Mouse (Mus musculus): ENCODE measurements around the gene Twsg1.
A peak's percentile ranks its signal among the peaks of the same experiment; 100 is the strongest.
"Not testable (repeated sequence)": the region's sequence is repeated elsewhere in the genome, so short reads cannot be mapped to it uniquely, and the experiment has no call there.

Twsg1 gene

GRCm38 (mm10) chr17:65950622-65951404 lies at the start of gene Twsg1:
Gene Twsg1, minus strand, starts transcription at chr17:65951226.
- DNase-seq (ENCODE audit: low spot score) = peak; percentile 97

DNA sequence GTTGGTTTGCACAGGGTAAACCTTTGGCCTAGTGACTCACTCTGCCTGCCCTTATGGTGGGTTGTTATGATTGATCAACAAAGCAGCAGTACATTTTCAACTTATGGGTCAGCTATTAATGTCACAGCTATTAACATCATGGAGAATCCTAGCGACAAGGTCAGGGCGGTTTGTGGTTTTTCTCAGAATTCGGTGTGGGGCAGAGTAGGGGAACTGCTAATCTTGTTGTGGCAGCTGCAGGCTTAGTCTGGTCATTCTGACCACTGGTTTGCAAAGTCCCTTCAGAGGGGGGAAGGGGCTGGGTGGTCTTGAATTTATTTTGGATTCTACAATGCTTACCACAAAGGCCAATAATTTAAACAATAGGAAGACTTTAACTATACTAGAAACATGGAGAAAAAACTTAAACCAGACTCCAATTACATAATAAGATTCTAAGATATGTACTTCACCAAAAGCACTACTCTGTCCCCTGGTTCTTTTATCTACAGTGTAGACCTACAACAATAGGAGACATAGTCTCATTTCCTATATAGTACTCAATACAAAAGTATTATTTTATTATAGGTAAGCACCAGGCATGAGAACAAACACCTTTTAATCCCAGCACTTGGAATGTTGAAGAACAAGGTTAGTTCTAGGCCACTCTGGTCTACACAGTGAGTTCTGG lies 37.3 kb upstream of the Twsg1 start:
- DNase-seq (ENCODE audit: low spot score) = no peak

DNA sequence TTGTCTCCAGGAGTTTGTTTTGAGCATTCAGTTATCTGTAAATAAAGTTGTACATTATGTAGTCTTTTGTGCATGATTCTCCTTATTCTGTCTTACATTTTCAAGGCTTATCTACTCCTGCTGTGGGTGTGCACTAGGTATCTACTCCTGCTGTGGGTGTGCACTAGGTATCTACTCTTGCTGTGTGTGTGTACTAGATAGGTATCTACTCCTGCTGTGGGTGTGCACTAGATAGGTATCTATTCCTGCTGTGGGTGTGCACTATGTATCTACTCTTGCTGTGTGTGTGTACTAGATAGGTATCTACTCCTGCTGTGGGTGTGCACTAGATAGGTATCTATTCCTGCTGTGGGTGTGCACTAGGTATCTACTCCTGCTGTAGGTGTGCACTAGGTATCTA lies 25.7 kb upstream of the Twsg1 start:
- not testable (repeated sequence) for DNase-seq (ENCODE audit: low spot score)

DNA sequence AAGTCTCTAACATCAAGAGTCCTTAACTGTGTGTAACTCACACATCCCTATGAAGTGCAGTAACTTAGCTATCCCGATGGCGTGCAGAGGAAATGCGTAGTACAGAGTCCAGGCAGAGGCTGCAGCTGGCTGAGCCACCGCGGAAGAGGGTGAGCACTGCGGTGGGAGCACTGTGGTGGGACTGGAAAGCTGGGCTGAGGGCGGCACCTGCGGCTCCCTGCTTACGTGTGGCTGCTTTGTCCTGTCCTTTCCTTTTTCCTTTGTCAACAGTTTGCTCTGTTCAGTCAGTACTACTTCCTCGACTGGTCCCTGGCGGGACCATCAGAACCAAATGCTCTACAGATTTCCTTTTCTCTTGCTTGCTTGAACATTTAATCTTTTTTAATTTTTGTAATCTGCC lies 16.7 kb upstream of the Twsg1 start:
- no peak for DNase-seq (ENCODE audit: low spot score)

DNA sequence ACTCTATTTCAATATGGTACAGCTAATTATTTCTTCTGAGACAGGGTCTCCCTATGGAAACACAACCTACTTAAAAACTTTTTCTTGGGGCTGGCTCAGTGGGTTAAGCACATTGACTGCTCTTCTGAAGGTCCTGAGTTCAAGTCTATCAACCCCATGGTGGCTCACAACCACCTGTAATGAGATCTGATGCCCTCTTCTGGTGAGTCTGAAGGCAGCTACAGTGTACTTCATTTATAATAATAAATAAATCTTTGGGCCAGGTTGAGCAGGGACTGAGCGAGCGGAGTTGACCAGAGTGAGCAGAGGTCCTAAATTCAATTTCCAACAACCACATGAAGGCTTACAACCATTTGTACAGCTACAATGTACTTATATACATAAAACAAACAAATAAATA lies 11.2 kb upstream of the Twsg1 start:
- DNase-seq (ENCODE audit: low spot score) = no peak

DNA sequence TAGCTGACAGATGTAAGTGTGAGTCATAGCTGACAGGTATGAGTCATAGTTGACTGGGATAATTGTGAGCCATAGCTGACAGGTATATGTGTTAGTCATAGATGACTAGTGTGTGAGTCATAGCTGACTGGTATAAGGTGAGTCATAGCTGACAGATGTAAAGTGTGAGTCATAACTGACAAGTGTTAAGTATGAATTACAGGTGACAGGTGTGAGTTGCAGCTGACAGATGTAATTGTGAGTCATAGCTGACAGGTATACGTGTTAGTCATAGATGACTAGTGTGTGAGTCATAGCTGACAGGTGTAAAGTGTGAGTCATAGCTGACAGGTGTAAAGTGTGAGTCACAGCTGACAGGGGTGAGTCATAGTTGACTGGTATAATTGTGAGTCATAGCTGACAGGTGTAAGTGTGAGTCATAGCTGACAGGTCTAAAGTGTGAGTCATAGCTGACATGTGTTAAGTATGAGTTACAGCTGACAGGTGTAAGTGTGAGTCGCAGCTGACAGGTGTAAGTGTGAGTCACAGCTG lies 10.6 kb upstream of the Twsg1 start:
- DNase-seq (ENCODE audit: low spot score) = no peak

DNA sequence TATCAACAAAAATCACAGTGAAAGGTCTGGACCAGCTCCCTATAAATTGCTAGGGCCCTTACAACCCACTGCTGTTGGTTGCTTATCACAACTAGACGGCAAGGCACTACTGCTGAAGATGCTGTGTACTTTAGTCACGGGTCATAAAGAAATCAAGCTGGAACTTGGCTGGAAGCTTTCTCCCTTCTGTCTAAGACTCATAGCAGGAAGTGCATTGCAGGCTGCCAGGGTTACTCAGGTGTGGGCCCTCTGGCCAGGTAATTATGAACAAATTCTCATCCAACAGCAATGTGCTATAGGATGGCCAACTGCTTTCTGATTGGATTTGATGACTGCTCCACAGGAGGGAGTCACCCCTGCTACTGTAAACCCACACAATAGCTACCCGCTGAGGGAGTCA lies 8.0 kb upstream of the Twsg1 start:
- DNase-seq (ENCODE audit: low spot score) = no peak

DNA sequence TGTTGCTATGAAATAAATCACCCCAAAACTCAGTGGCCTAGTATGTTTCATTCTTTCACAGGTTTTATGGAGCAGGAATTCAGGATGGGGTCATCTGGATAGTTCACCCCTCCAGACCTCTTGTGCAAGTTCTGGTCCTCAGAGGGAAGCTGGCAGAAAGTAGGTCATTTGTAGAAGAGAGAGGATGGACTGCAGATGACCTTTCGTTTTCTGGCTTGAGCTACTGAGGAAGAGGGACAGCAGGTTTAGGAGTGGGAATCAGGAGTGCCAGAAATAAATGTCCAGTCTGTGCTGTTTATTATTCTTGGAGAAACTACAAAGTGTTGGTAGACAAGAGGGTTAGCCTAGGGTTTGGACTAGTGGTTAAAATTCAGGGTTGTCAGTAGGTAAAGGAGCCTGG lies 7.3 kb upstream of the Twsg1 start:
- no peak for DNase-seq (ENCODE audit: low spot score)

DNA sequence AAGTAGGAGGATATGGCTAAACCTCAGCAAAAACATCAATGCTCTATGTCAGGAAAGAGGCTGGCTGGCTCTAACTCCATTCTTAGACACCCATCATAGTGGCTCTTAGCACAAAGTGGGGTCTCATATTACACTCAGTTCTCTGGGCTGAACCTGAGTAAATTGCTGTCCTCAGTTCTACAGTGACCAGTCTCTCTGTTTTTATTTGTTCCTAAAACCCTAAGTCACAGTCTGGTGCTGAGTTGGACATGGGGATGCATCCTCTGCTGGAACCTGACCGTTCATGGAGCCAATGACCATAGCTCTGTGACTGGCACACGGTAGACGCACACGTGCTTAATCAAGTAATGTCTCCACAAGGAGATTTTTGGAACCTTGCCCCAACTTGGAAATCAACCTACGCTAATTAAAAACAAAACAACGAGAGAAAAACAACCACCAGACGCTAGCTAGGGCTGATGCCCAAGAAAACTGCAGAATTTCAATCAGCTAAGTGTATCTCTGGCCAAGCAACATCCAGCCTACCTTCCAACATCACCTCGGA lies 6.8 kb upstream of the Twsg1 start:
- no peak for DNase-seq (ENCODE audit: low spot score)

DNA sequence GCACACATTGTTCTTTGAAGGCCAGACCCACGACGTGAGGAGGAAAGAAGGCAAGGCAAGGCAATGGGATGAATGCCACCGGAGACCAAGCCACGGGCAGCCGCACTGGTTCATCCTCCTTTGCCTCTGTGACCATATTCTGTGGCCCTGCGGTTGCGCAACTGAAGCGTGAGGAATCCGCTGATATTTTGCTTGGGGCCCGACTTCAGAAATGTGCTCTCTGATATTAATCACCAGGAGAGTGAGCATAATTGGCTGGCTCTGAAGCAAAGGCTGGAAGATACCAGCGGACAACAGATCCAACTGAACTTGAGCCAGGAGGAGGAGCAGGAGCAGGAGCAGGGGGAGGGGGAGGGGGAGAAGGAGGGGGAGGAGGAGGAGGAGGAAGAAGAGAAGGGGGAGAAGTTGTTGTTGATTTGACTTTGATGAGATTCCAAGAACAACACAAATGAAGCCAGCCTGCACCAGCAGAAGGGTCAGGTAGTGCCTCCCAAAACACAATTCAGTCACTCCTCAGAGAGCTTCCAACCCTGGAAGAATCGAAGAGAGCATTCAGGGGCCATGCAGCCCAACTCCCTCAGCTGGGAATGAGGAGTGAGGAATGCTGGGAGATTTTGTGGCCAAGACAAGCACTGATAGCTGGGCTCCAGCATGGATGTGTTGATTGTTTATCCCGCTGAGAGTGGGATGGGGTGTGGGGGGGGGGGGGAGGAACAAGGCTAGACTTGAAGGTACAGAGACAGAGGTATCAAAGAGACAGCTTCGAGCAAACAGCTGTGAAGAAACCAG lies 6.2 kb upstream of the Twsg1 start:
- DNase-seq (ENCODE audit: low spot score) = no peak

GRCm38 (mm10) chr17:65956140-65956539 lies 5.1 kb upstream of the Twsg1 start:
- no peak for DNase-seq (ENCODE audit: low spot score)

DNA sequence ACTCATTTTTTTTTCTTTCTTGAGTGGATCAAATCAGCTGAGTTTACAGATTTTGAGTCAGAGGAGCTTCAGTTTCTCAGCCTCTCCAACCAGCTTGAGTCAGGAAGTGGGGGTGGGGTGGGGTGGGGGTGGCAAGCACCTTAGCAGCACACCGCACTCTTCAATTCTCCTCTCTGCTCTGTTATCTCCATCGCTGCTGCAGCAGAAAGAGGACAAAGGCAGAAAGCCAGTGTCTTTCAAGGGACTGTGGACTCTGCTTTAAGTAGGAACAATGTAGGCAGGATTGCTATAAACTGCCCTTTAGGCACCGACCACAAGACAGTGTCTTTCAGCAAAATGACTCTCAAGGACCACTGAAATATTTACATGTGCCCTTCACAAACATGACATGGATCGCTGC lies 2.9 kb upstream of the Twsg1 start:
- no peak for DNase-seq (ENCODE audit: low spot score)

GRCm38 (mm10) chr17:65952083-65952482 lies 1.1 kb upstream of the Twsg1 start:
- no peak for DNase-seq (ENCODE audit: low spot score)

DNA sequence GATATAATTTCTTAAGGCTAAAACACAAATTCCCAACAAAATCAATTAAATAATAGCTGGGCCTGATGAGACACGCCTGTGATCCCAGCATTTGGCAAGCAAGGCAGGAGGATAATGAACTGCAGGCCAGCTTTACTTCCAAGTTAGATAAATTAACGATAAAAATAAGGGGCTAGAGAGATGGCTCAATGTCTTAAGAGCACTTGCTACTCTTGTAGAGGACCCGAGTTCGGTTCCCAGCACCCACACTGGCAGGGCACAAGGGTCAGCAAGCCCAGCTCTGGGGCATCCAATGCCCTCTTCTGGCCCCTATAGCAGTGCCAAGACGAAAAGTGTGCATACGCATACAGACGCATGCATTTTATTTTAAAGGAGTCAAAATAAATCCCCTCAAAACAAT lies 843 bp downstream of the Twsg1 start:
- no peak for DNase-seq (ENCODE audit: low spot score)

DNA sequence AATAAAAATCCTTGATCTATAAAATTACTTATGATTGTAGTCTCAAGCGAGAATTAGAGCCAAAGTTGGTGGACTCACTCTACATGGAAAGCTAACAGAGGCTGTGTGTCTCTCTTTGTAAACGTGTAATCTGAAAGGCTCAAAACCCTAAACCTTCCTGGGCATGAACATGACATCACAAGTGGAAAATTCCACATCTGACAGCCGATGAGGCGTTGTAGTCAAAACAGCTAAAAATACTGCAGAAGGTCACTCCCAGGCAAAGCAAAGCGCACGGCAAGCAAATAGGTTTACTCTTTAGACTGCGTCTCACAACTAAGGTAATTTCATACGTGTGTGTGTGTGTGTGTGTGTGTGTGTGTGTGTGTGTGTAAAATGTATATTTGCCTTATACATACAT lies 3.7 kb downstream of the Twsg1 start:
- DNase-seq (ENCODE audit: low spot score) = no peak

- DNase-seq (ENCODE audit: low spot score) = no peak
Measured at GRCm38 (mm10) chr17:65945420-65945819, 5.6 kb downstream of the Twsg1 start.

DNA sequence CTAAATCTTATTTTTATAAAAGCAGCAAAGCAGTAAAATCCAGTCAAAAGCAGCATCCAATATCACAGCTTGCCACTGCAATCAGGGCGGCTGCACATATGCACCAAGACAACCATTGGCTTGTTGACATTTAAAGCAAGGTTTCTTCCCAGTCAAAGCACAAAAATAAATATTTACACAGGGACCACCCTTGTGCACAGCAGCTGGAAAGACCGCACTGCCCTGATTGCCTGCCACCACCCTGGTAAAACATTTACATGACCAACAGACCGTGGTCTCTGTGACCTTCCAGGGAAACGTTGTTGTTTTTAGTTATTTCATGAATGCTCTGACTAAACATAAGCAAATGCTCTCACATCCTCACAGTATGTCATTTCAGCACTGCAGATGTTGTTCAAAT lies 8.6 kb downstream of the Twsg1 start:
- no peak for DNase-seq (ENCODE audit: low spot score)

DNA sequence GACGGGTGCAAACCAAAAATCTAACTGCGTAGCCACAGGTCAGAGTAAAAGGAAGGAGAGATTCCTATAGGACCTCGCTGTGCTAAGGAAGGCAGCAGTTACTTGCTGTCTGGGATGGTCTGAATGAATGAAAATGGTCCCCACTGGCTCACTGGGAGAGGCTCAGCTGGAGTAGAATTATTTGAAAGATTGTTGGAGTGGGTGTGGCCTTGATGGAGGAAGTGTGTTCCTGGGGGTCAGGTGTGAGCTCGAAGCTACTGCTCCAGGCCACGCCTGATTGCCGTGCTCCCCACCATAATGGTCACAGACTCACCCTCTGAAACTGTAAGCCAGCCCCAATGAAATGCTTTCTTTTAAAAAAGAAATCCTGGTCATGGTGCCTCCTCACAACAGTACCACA lies 9.8 kb downstream of the Twsg1 start:
- no peak for DNase-seq (ENCODE audit: low spot score)

- DNase-seq (ENCODE audit: low spot score) = no peak
Measured at GRCm38 (mm10) chr17:65940221-65940620, 10.8 kb downstream of the Twsg1 start.

DNA sequence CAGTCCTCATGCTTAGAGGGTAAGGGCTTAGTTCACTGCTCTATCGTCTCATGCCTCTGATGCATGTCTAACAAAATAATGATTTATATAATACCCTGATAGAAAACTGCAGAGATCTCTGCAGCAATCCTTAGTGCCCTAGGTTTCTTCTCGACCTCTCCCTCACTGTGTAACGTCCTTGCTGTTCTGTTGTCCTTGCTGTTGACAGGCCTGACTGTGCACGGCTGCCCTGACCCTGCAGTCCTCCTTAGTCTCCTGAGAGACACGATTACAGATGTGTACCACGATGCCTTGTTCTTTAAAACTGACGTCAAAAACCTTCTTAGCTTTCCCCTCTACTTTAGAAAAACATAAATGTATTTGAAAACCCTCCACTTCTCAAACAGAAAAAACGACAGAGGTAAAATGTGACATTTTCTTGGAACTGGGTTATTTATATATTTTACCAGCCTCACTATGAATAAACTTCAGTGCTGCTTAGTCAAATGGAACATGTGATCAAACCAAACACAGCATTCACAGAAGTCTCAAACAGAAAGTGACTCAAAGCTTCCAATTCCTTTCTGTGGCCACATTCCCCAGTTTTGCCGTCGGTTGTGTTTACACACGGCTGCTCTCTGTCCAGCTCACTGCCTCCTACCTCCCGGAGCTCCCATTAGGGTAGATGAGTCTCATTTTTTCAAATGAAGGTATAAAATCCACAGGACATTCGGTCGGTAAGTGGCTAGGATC lies 11.4 kb downstream of the Twsg1 start:
- no peak for DNase-seq (ENCODE audit: low spot score)

DNA sequence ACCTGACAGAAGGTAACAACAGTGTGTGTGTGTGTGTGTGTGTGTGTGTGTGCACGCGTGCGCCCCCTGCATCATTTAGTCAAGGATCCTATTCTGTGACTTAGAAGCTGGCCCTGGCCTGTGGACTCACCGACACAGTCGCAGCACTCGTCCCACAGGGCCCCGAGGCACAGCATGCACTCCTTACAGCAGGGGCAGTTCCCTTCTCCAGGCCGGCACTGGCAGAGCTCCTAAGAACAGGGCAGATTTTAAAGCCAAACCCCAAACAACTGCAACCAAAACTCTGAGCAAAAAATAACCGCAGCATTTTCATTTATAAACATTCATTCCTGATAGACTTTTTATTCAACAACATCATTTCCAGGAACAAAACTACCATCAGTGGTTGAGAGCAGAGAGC lies 13.4 kb downstream of the Twsg1 start:
- no peak for DNase-seq (ENCODE audit: low spot score)

- DNase-seq (ENCODE audit: low spot score) = peak; percentile 19
Measured at GRCm38 (mm10) chr17:65933741-65934140, 17.3 kb downstream of the Twsg1 start.
